Mouse (Mus musculus): ENCODE results near the gene Mgst3.
"Not testable (repeated sequence)": the region's sequence is repeated elsewhere in the genome, so short reads cannot be mapped to it uniquely, and the experiment has no call there.

The Mgst3 gene

GRCm38 (mm10) chr1:167360268-167360667, 33.4 kb downstream of the Mgst3 start:
- DNase-seq (ENCODE audit: low read depth, low spot score) = no peak

- DNase-seq (ENCODE audit: low read depth, low spot score) = no peak
Observed at GRCm38 (mm10) chr1:167358731-167359130, 34.9 kb downstream of the Mgst3 start.

GRCm38 (mm10) chr1:167357387-167357786, 36.3 kb downstream of the Mgst3 start:
- no peak for DNase-seq (ENCODE audit: low read depth, low spot score)

GRCm38 (mm10) chr1:167352403-167352802, 41.2 kb downstream of the Mgst3 start:
- DNase-seq (ENCODE audit: low read depth, low spot score) = no peak

- DNase-seq (ENCODE audit: low read depth, low spot score) = no peak
Observed at GRCm38 (mm10) chr1:167350597-167351415, 42.8 kb downstream of the Mgst3 start.

- DNase-seq (ENCODE audit: low read depth, low spot score) = peak; percentile 93
Observed at GRCm38 (mm10) chr1:167349815-167350596, 43.6 kb downstream of the Mgst3 start, which contains the start of gene Aldh9a1. Gene Aldh9a1 (plus strand): TSS chr1:167349991.

- DNase-seq (ENCODE audit: low read depth, low spot score) = not testable (repeated sequence)
Observed at GRCm38 (mm10) chr1:167349206-167349605, 44.4 kb downstream of the Mgst3 start.

GRCm38 (mm10) chr1:167345994-167346520, 47.6 kb downstream of the Mgst3 start:
- not testable (repeated sequence) for DNase-seq (ENCODE audit: low read depth, low spot score)

- DNase-seq (ENCODE audit: low read depth, low spot score) = no peak
Observed at GRCm38 (mm10) chr1:167342831-167343230, 50.8 kb downstream of the Mgst3 start.

GRCm38 (mm10) chr1:167340910-167341528, 52.6 kb downstream of the Mgst3 start:
- no peak for DNase-seq (ENCODE audit: low read depth, low spot score)

- DNase-seq (ENCODE audit: low read depth, low spot score) = peak; percentile 11
Observed at GRCm38 (mm10) chr1:167340111-167340787, 53.4 kb downstream of the Mgst3 start.

- DNase-seq (ENCODE audit: low read depth, low spot score) = no peak
Observed at GRCm38 (mm10) chr1:167339177-167339781, 54.4 kb downstream of the Mgst3 start.

- peak; percentile 92 for DNase-seq (ENCODE audit: low read depth, low spot score)
Observed at GRCm38 (mm10) chr1:167337463-167338095, 56.1 kb downstream of the Mgst3 start.

GRCm38 (mm10) chr1:167336398-167336797, 57.2 kb downstream of the Mgst3 start:
- DNase-seq (ENCODE audit: low read depth, low spot score) = no peak

GRCm38 (mm10) chr1:167331106-167331505, 62.5 kb downstream of the Mgst3 start:
- DNase-seq (ENCODE audit: low read depth, low spot score) = no peak

GRCm38 (mm10) chr1:167328776-167329175, 64.9 kb downstream of the Mgst3 start:
- DNase-seq (ENCODE audit: low read depth, low spot score) = no peak

Data from mesoderm, embryonic 11.5 days (tissue).